Mouse (Mus musculus): ENCODE results near the gene Pstpip1. TPM values are rescaled to one million over a fixed set of nuclear protein-coding genes. Genes with fewer than 3 reads are reported as not detected.

Pstpip1 gene
- total RNA-seq (2021) = 1 to 10 TPM; 1.0 to 1.2 TPM

GRCm38 (mm10) chr9:56089778-56090520 is at the start of gene Pstpip1:
Gene Pstpip1 (plus strand): TSS chr9:56089962.
- DNase-seq = peak; percentile 89
- intact Hi-C loops (cut with DNase I) = loop anchor here (10.0 kb wide), 1 partner anchor 885 kb away; the partner anchor contains the start of gene Fbxo22

- intact Hi-C loops (cut with DNase I) = no loop called here
- DNase-seq = peak; percentile 96
Measured at GRCm38 (mm10) chr9:56041372-56042180, 48.2 kb upstream of the Pstpip1 start, which contains the start of gene Rcn2. Gene Rcn2 (plus strand): TSS chr9:56041845.

- DNase-seq = no peak
- intact Hi-C loops (cut with DNase I) = no loop called here
Measured at GRCm38 (mm10) chr9:56042181-56042621, 47.6 kb upstream of the Pstpip1 start.

GRCm38 (mm10) chr9:56053796-56054195 is 36.0 kb upstream of the Pstpip1 start:
- intact Hi-C loops (cut with DNase I) = no loop called here
- no peak for DNase-seq

GRCm38 (mm10) chr9:56056147-56056546 is 33.6 kb upstream of the Pstpip1 start:
- DNase-seq = no peak
- intact Hi-C loops (cut with DNase I) = no loop called here

- DNase-seq = no peak
- intact Hi-C loops (cut with DNase I) = no loop called here
Measured at GRCm38 (mm10) chr9:56062336-56062735, 27.4 kb upstream of the Pstpip1 start.

DNA sequence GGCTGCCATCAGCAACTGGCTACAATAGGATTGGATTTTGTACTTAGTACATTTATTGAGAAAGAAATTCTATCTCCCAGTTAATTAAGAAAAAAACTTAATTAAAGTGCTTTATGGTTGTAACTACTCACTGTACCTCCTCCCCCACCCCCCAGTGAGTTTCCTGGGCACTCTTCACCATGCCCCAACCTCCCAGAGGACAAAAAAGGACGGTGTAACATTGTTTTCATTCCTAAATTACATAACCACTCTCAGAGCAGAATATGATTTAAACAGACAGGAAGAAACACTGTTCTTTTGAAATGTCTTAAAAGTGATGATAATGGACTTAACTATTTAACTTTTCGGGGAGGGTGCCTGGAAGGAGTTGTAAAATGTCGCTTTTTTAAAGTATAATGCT is 24.8 kb upstream of the Pstpip1 start:
- no peak for DNase-seq
- intact Hi-C loops (cut with DNase I) = no loop called here

DNA sequence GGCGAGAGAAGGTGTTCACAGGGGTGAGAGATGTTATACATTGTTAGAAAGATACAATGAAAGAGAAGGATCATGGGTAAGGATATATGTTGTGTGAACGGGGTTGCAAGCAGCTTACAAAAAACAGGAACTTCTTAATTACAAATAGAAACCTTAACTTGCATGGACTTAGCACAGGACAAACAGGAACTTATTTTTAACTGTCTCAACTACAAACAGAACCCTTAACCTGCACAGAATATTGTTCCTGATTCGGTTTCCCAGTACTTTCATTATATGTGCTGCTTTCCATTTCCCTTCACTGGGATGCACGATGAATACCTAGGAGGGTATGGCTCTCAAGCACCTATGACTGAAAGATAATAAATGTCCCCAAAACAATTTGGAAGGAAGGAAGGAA is 21.8 kb upstream of the Pstpip1 start:
- no peak for DNase-seq
- intact Hi-C loops (cut with DNase I) = no loop called here

GRCm38 (mm10) chr9:56068630-56069029 is 21.1 kb upstream of the Pstpip1 start:
- no peak for DNase-seq
- intact Hi-C loops (cut with DNase I) = no loop called here

DNA sequence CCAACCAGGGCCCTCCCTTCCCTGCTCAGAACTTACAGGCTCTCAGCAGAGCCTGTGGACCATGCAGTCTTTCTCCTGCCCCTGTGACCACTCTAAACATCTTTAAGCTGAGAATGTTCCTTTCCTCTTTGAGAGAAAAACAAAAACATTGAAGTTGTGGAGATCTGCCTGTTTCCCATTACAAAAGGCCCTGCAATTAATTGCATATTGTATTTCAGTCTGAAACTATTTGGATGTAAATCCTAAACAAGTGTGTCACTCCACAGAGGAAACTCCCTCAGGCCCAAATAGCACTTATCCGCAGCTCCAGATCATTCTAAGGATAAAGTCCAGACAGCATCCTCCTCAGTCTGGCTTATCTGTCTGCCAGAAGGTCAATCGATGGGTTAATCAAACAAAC is 16.9 kb upstream of the Pstpip1 start:
- no peak for DNase-seq
- intact Hi-C loops (cut with DNase I) = no loop called here

GRCm38 (mm10) chr9:56074863-56075262 is 14.9 kb upstream of the Pstpip1 start:
- intact Hi-C loops (cut with DNase I) = no loop called here
- DNase-seq = no peak

DNA sequence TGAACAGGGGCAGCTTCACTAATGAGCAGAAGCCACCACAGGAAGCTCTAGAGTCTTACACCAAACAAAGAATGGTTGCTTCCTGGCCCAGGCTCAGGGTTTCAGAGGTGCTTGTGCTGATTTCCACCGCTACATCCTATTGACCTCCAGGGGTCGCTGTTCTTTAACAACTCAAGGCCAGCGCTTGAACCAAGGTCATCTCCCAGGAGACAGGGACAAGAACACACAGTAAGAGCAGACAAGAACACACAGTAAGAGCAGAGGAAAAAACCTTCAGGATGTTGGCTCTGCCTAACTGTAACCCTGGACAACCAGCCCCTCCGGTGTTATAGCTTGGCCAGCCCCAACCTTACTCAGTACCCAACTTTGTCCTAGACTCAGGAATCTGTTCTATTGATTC is 14.5 kb upstream of the Pstpip1 start:
- DNase-seq = peak; percentile 46
- intact Hi-C loops (cut with DNase I) = no loop called here

- intact Hi-C loops (cut with DNase I) = no loop called here
- no peak for DNase-seq
Measured at GRCm38 (mm10) chr9:56075901-56076620, 13.7 kb upstream of the Pstpip1 start.

- DNase-seq = no peak
- intact Hi-C loops (cut with DNase I) = no loop called here
Measured at GRCm38 (mm10) chr9:56079587-56079986, 10.2 kb upstream of the Pstpip1 start.

DNA sequence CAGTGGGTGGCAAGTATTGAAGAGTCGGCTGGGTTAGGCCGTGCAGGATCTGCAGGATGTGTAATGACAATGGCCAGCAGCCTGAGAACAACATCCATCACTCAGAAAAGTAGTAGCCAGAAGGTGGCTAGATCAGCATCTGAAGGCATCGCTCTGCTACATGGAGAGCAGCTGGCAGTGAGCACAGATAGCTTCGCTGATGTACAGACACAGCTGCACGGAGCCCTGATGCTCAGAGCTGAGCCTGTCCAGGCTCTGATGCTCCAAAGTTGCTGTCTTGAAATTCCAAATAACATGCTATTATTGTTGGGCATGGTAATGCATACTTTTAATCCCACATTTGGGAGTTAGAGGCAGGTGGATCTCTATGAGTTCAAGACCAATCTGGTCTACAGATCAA is 3.2 kb upstream of the Pstpip1 start:
- intact Hi-C loops (cut with DNase I) = no loop called here
- DNase-seq = no peak

- no peak for DNase-seq
- intact Hi-C loops (cut with DNase I) = loop anchor here (10.0 kb wide), 1 partner anchor 886 kb away; the partner anchor contains the start of gene Fbxo22
Measured at GRCm38 (mm10) chr9:56090546-56091225, 924 bp downstream of the Pstpip1 start.

DNA sequence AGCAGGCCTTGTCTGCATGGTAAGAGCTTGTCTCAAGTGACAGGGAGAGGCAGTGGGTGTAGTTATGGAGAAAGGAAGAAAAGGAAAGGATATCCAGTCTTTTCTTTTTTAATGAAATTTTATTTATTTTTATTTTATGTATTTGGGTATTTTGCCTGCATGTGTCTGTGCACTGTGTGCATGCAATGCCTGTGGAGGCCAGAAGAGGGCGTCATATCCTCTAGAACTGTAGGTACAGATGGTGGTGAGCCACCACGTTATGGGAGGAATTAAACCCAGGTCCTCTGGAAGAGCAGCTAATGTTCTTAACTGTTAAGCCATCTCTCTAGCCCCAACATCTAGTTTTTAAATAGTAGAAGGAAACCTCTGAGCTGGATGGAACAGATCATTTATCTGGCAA is 2.3 kb downstream of the Pstpip1 start:
- intact Hi-C loops (cut with DNase I) = loop anchor here (10.0 kb wide), 1 partner anchor 887 kb away; the partner anchor contains the start of gene Fbxo22
- DNase-seq = no peak

GRCm38 (mm10) chr9:56097584-56098298 is 8.0 kb downstream of the Pstpip1 start:
- intact Hi-C loops (cut with DNase I) = loop anchor here (10.0 kb wide), 1 partner anchor 893 kb away; the partner anchor contains the start of gene Fbxo22
- no peak for DNase-seq

DNA sequence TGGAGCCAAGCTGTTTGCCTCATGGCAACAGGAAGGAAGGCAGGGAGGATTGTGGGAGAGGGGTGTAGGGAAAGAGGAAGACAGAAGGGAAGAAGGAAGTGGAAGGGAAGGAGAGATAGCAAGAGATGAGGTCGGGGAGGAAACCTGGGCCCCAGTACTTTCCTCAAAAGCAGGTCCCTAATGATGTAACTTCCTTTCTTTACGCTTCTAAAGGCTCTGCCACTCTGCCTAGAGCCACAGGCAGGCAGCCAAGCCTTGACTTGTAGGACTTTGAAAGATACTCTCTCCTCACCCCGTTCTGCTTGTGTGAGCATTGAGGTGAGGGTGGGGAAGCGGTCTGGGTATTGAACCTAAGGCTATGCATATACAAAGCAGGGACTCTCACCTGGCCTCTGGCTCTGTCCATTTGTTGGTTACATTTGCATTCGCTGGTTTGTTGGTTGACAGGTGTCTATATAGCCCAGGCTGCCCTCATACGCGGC is 10.3 kb downstream of the Pstpip1 start:
- intact Hi-C loops (cut with DNase I) = no loop called here
- DNase-seq = no peak

- no peak for DNase-seq
- intact Hi-C loops (cut with DNase I) = no loop called here
Measured at GRCm38 (mm10) chr9:56101022-56101421, 11.3 kb downstream of the Pstpip1 start.
